Mouse (Mus musculus) C2C12 (cell line): Measurements from ENCODE around the gene Akirin1.

ENCODE experiments used
- CEBPB ChIP-seq: IDR thresholded peaks from one replicate; pipeline ENCODE4 v1.6.1; 2011; ENCODE audit warnings: low read depth, mild to moderate bottlenecking, control low read depth, moderate library complexity
- CTCF ChIP-seq: IDR thresholded peaks from one replicate; pipeline ENCODE4 v1.5.1; 2011; ENCODE audit not compliant: control insufficient read depth, insufficient read depth, insufficient read length
- FOSL1 ChIP-seq: IDR thresholded peaks from one replicate; pipeline ENCODE4 v1.8.0; 2011; ENCODE audit warnings: mild to moderate bottlenecking, low read length; ENCODE audit not compliant: poor library complexity, insufficient read depth, severe bottlenecking
- MAX ChIP-seq: IDR thresholded peaks from one replicate; pipeline ENCODE4 v1.6.1; 2011; ENCODE audit warnings: mild to moderate bottlenecking, control low read depth
- MYOD1 ChIP-seq: IDR thresholded peaks from one replicate; pipeline ENCODE4 v1.6.1; 2011; ENCODE audit warnings: low read depth; ENCODE audit not compliant: control insufficient read depth, insufficient read length
- MYOG ChIP-seq: IDR thresholded peaks from one replicate; pipeline ENCODE4 v1.6.1; 2011; ENCODE audit not compliant: control insufficient read depth, insufficient read length; ENCODE audit errors: extremely low read depth
- USF1 ChIP-seq: IDR thresholded peaks from one replicate; pipeline ENCODE4 v1.6.1; 2011; ENCODE audit warnings: low read depth, mild to moderate bottlenecking, control low read depth, moderate library complexity

- no peak for TF ChIP-seq FOSL1
- TF ChIP-seq CEBPB, result no peak
- no peak for TF ChIP-seq CTCF
- TF ChIP-seq MAX, result no peak
- TF ChIP-seq MYOG, result no peak
- no peak for TF ChIP-seq MYOD1
- TF ChIP-seq USF1, result no peak
Observed at GRCm38 (mm10) chr4:123787191-123787985, 37.2 kb upstream of the Akirin1 start, which contains the start of gene Rhbdl2.
